Mouse (Mus musculus) adrenal gland, postnatal 0 days (tissue): ENCODE results near the gene H2afb2. TPM values are rescaled to one million over a fixed set of nuclear protein-coding genes. Genes with fewer than 3 reads are reported as not detected.

Experiments
- polyA plus RNA-seq: library from polyadenylated mRNA; unstranded; fragments of >200 nt; fragmentation: Nextera tagmentation; extraction: Ambion mirVana; gene quantifications from 2 replicates; pipeline ENCODE4 v1.2.1, GENCODE M21; 2015

Gene H2afb2
- not detected in 2 replicates for polyA plus RNA-seq

GRCm38 (mm10) chrX:116680878-116681277 lies at the start of gene H2afb2:
TSS of gene H2afb2 (plus strand) at chrX:116681178.

Other genes with a start within 250 kb of the H2afb2 start
- gene Cpxcr1, start 232.2 kb upstream of the H2afb2 start, polyA plus RNA-seq: not detected in 2 replicates